Mouse (Mus musculus) olfactory bulb, adult 2 months (tissue): ENCODE measurements around the gene Ankzf1.

ENCODE experiments used
- CTCF ChIP-seq: fragments of 200-500 bp; IDR thresholded peaks from 2 replicates; pipeline ENCODE4 v1.5.1; 2012; ENCODE audit warnings: low read depth, mild to moderate bottlenecking, low read length, moderate library complexity; ENCODE audit not compliant: insufficient read depth
- POLR2A ChIP-seq: fragments of 200-500 bp; IDR thresholded peaks from 2 replicates; pipeline ENCODE4 v1.6.1; 2012; ENCODE audit warnings: mild to moderate bottlenecking, low read depth, low read length, moderate library complexity; ENCODE audit not compliant: insufficient read depth

DNA sequence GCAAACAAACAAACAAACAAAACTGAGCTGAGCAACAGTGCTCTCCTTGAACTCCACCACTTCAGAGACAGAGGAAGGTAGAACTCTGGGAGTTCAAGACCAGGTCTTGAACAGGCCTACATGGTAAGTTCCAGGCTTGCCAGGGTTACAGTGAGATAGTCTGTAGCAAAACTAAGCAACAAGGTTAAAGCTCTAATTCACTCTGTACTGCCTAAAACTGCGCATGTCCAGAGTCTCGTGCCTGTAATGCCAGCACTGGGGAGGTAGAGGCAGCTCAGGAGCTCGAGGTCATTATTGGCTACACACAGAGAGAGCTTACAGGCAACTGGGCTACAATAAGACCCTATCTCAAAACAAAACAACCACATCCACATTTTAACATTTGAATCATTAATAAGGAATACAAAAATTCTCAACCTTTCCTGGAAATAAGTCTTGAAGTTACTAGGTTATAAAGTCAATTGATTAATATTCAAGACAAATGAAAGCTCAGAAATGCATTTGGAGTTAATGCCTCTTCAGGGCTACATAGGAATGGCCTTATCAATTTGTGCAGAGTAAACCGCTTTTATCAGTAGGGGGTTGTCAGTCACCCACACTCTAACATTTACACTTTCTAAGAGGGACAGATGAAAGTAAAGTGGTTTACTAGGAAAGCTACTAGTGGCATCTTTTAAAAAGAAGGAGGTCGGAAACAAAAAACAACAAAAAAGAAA lies 32.3 kb upstream of the Ankzf1 start:
- no peak for TF ChIP-seq CTCF
- no peak for TF ChIP-seq POLR2A
